Mouse (Mus musculus) heart, postnatal 4 days (tissue): ENCODE data around the gene Spsb3. TPM values are rescaled to one million over a fixed set of nuclear protein-coding genes. Genes with fewer than 3 reads are reported as not detected.

Experiments used
- total RNA-seq, 2 experiments: library from RNA; stranded (reverse); gene quantifications; 2 replicates each; pipeline ENCODE4 v1.2.3; 2021

Gene Spsb3
- total RNA-seq, 2 experiments from 2014 or later, result 34.8 to 38.6 TPM

Other genes with a start within 250 kb of the Spsb3 start
- gene Slc9a3r2, start 236.3 kb upstream of the Spsb3 start, total RNA-seq, result 10 to 100 TPM; 61.8 to 75.0 TPM
- not detected for gene Npw, start 228.2 kb upstream of the Spsb3 start, total RNA-seq
- gene Zfp598, start 217.0 kb upstream of the Spsb3 start, total RNA-seq, result 10 to 100 TPM; 26.0 to 26.6 TPM
- gene Syngr3, start 196.7 kb upstream of the Spsb3 start, total RNA-seq, result under 1 TPM; 0.14 to 0.27 TPM
- gene Gfer, start 190.5 kb upstream of the Spsb3 start, total RNA-seq, result 10 to 100 TPM; 23.3 to 25.6 TPM
- gene Noxo1, start 190.4 kb upstream of the Spsb3 start, total RNA-seq, result 1 to 10 TPM; 1.9 to 2.1 TPM
- 10 to 100 TPM; 25.2 to 29.2 TPM for gene Tbl3, start 179.0 kb upstream of the Spsb3 start, total RNA-seq
- not detected for gene Rnf151, start 168.6 kb upstream of the Spsb3 start, total RNA-seq
- gene Rps2, start 168.5 kb upstream of the Spsb3 start, total RNA-seq, result 100 to 1,000 TPM; 734 to 782 TPM
- 100 to 1,000 TPM; 684 to 725 TPM for gene Ndufb10, start 162.2 kb upstream of the Spsb3 start, total RNA-seq
- 10 to 100 TPM; 19.5 TPM for gene Rpl3l, start 158.8 kb upstream of the Spsb3 start, total RNA-seq
- gene Msrb1, start 150.0 kb upstream of the Spsb3 start, total RNA-seq, result 10 to 100 TPM; 74.4 to 83.3 TPM
- under 1 TPM in 1 of 2 experiments, not detected in 1; 0.20 TPM for gene Hs3st6, start 133.7 kb upstream of the Spsb3 start, total RNA-seq
- gene Meiob, start 82.4 kb upstream of the Spsb3 start, total RNA-seq, result under 1 TPM in 1 of 2 experiments, not detected in 1; 0.16 TPM
- 10 to 100 TPM; 77.6 to 82.3 TPM for gene Hagh, start 46.5 kb upstream of the Spsb3 start, total RNA-seq
- 10 to 100 TPM; 50.3 to 53.0 TPM for gene Fahd1, start 36.3 kb upstream of the Spsb3 start, total RNA-seq
- gene Igfals, start 20.6 kb upstream of the Spsb3 start, total RNA-seq, result 1 to 10 TPM; 2.9 to 3.5 TPM
- gene Nubp2, start 294 bp upstream of the Spsb3 start, total RNA-seq, result 10 to 100 TPM; 25.6 to 27.0 TPM
- 10 to 100 TPM; 24.8 to 27.1 TPM for gene Eme2, start 8.4 kb downstream of the Spsb3 start, total RNA-seq
- gene Mrps34, start 8.5 kb downstream of the Spsb3 start, total RNA-seq, result 10 to 100 TPM; 93.6 to 97.0 TPM
- gene Nme3, start 9.9 kb downstream of the Spsb3 start, total RNA-seq, result 10 to 100 TPM; 33.6 to 42.8 TPM
- 10 to 100 TPM; 66.5 to 68.5 TPM for gene Mapk8ip3, start 50.3 kb downstream of the Spsb3 start, total RNA-seq
- 10 to 100 TPM; 43.6 to 49.9 TPM for gene Jpt2, start 74.0 kb downstream of the Spsb3 start, total RNA-seq
- 10 to 100 TPM; 15.1 to 16.3 TPM for gene Cramp1l, start 129.1 kb downstream of the Spsb3 start, total RNA-seq
- gene Ift140, start 129.4 kb downstream of the Spsb3 start, total RNA-seq, result 1 to 10 TPM; 7.0 to 7.3 TPM
- 10 to 100 TPM; 25.2 to 27.4 TPM for gene Tmem204, start 196.9 kb downstream of the Spsb3 start, total RNA-seq
- 10 to 100 TPM; 16.4 to 17.5 TPM for gene Telo2, start 229.3 kb downstream of the Spsb3 start, total RNA-seq
- 1 to 10 TPM; 1.4 TPM for gene Ptx4, start 234.1 kb downstream of the Spsb3 start, total RNA-seq
- 10 to 100 TPM; 25.2 to 25.6 TPM for gene Clcn7, start 246.7 kb downstream of the Spsb3 start, total RNA-seq